Mouse (Mus musculus) embryonic facial prominence, embryonic 14.5 days (tissue): ENCODE measurements around the gene Jakmip3. TPM values are rescaled to one million over a fixed set of nuclear protein-coding genes. Genes with fewer than 3 reads are reported as not detected.

ENCODE experiments used
- ATAC-seq: fragments of 200-750 bp; cut with Nextera tagmentation; 2 replicates; pipeline ENCODE4 v1.8.0; 2017; ENCODE audit warnings: low read depth, moderate number of reproducible peaks, moderate TSS enrichment
- DNase-seq: peaks from one replicate; pipeline ENCODE4 v3.0.0-alpha.2; 2015; ENCODE audit warnings: low spot score
- H3K27ac ChIP-seq: fragments of 300-500 bp; sonication (generic); replicated peaks from 2 replicates; pipeline ENCODE4 v1.5.1; 2014; ENCODE audit warnings: low read depth, mild to moderate bottlenecking, low read length, moderate library complexity
- H3K27me3 ChIP-seq: fragments of 300-500 bp; sonication (generic); replicated peaks from 2 replicates; pipeline ENCODE4 v1.6.1; 2014; ENCODE audit warnings: low read length; ENCODE audit not compliant: control insufficient read depth, insufficient read depth
- H3K36me3 ChIP-seq: fragments of 300-500 bp; sonication (generic); 2 replicates; pipeline ENCODE4 v1.6.1; 2014; ENCODE audit warnings: low read length, mixed read lengths; ENCODE audit not compliant: control insufficient read depth, insufficient read depth
- H3K4me1 ChIP-seq: fragments of 300-500 bp; sonication (generic); 2 replicates; pipeline ENCODE4 v1.6.1; 2014; ENCODE audit warnings: antibody characterized with exemption, low read length; ENCODE audit not compliant: control insufficient read depth, insufficient read depth
- H3K4me2 ChIP-seq: fragments of 300-500 bp; sonication (generic); 2 replicates; pipeline ENCODE4 v1.6.1; 2014; ENCODE audit warnings: low read depth, mild to moderate bottlenecking, low read length, moderate library complexity, mixed read lengths
- H3K4me3 ChIP-seq: fragments of 300-500 bp; sonication (generic); 2 replicates; pipeline ENCODE4 v1.5.1; 2014; ENCODE audit warnings: low read depth, mild to moderate bottlenecking, low read length
- H3K9ac ChIP-seq: fragments of 300-500 bp; sonication (generic); 2 replicates; pipeline ENCODE4 v1.6.1; 2014; ENCODE audit warnings: low read depth, mild to moderate bottlenecking, low read length, moderate library complexity, mixed read lengths
- H3K9me3 ChIP-seq: fragments of 300-500 bp; sonication (generic); 2 replicates; pipeline ENCODE4 v1.6.1; 2016; ENCODE audit warnings: low read length; ENCODE audit not compliant: control insufficient read depth
- WGBS: fragments of 180-500 bp; shearing (Covaris S2); extraction: QIAGEN DNeasy Blood & Tissue Kit; methylation state at CpG from one replicate; pipeline ENCODE4 v1.1.7; 2014; 5-methylcytosine and 5-hydroxymethylcytosine counted together
- polyA plus RNA-seq: library from polyadenylated mRNA; unstranded; fragments of >200 nt; fragmentation: Nextera tagmentation; extraction: Ambion mirVana; gene quantifications from 2 replicates; pipeline ENCODE4 v1.2.1, GENCODE M21; 2014

Jakmip3 gene
- polyA plus RNA-seq, 1 experiment from 2014 or later = 0.46 TPM

- Histone ChIP-seq H3K4me3 (no peak overlapping the region), H3K36me3 (no peaks in the 10 kb centered on the region), H3K4me1 (no peaks in the 10 kb centered on the region), H3K27me3 (no peaks in the 10 kb centered on the region), H3K27ac (no peak overlapping the region), H3K9ac (no peak overlapping the region), H3K9me3 (no peaks in the 10 kb centered on the region), H3K4me2 (no peak overlapping the region)
- 78% methylated on average over 5 of the region's 5 CpGs for WGBS
- ATAC-seq = no peak
- no peak for DNase-seq
Observed at GRCm38 (mm10) chr7:138959747-138960146, 19.2 kb downstream of the Jakmip3 start.

DNA sequence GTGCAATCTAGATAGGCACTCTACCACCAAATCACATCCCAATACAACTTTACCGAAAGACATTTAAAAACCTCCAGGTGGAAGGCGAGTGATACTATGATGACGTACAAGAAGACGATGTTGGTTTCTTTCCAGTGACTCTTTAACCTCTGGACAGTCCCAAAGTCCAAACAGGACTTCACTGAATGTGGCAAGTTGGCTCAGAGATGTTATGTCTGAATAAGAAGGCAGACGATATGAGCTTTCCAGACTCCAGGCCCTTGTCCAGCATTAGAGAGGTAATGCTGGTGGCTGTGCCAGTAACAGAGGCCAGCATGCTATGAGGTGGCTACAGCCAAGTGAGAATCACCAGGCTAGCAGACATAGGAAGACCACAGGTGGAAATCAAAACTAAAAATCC, 23.2 kb downstream of the Jakmip3 start:
- no peaks in the 10 kb centered on the region for H3K27me3 ChIP-seq
- no peak for DNase-seq
- no peak overlapping the region for H3K9ac ChIP-seq
- H3K4me2 ChIP-seq = no peak overlapping the region
- H3K27ac ChIP-seq = no peak overlapping the region
- H3K4me3 ChIP-seq = no peak overlapping the region
- WGBS = 90% methylated on average over 5 of the region's 5 CpGs
- H3K36me3 ChIP-seq = no peaks in the 10 kb centered on the region
- H3K4me1 ChIP-seq = peaks cover 4% of the 10 kb centered on the region; the same call in 1 of the 2 replicates
- H3K9me3 ChIP-seq = no peaks in the 10 kb centered on the region
- ATAC-seq = no peak

DNA sequence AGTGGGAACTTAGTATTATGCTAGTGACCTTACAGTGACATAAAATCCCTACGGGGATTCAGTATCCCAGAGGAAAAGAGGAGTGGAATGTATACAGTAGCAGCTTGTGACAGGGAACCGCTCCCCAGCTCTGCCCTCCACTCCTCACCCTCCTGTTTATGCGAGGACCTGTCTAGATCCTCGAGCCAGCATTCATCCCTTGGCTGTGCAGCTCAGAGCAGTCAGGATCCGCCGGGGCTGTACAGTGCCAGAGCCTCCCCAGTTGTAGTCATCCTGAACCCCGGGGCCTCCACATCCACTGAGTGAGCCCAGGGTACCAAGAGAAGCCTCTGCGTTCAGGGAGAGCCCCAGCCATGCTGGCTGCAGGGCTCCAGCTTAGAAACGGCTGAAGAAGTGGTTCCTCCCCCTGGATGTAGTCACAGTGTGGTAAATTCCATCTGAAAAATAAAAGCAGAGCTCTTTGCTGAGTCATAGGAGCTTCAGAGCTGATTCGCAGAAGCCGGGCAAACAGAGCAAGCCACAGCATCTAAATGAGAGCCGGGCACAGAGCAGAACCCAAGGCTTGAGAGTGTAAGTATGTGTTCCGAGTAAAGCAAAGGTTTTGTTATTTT, 27.6 kb downstream of the Jakmip3 start:
- WGBS = 60% methylated on average over 13 of the region's 13 CpGs
- Histone ChIP-seq H3K9me3 (no peaks in the 10 kb centered on the region), H3K4me3 (no peak overlapping the region), H3K4me1 (peaks cover 4% of the 10 kb centered on the region; the same call in 1 of the 2 replicates), H3K27me3 (no peaks in the 10 kb centered on the region), H3K27ac (no peak overlapping the region), H3K4me2 (no peak overlapping the region), H3K9ac (no peak overlapping the region), H3K36me3 (no peaks in the 10 kb centered on the region)
- peak; percentile 14 for DNase-seq
- no peak for ATAC-seq

- H3K4me2 ChIP-seq = no peak overlapping the region
- no peak overlapping the region for H3K27ac ChIP-seq
- WGBS = 90% methylated on average over 7 of the region's 7 CpGs
- no peaks in the 10 kb centered on the region for H3K4me1 ChIP-seq
- H3K36me3 ChIP-seq = no peaks in the 10 kb centered on the region
- DNase-seq (no peak), ATAC-seq (no peak)
- H3K9ac ChIP-seq = no peak overlapping the region
- H3K4me3 ChIP-seq = no peak overlapping the region
- H3K27me3 ChIP-seq = no peaks in the 10 kb centered on the region; the same call in 1 of the 2 replicates
- no peaks in the 10 kb centered on the region for H3K9me3 ChIP-seq
Observed at GRCm38 (mm10) chr7:138977510-138977909, 37.0 kb downstream of the Jakmip3 start.

- Histone ChIP-seq H3K9ac (no peak overlapping the region), H3K4me1 (no peaks in the 10 kb centered on the region), H3K9me3 (no peaks in the 10 kb centered on the region), H3K27me3 (no peaks in the 10 kb centered on the region), H3K4me3 (no peak overlapping the region), H3K27ac (no peak overlapping the region), H3K36me3 (no peaks in the 10 kb centered on the region), H3K4me2 (no peak overlapping the region)
- DNase-seq = peak; percentile 22
- WGBS = 80% methylated on average over 6 of the region's 6 CpGs
- ATAC-seq = no peak
Observed at GRCm38 (mm10) chr7:138984576-138984975, 44.0 kb downstream of the Jakmip3 start.

DNA sequence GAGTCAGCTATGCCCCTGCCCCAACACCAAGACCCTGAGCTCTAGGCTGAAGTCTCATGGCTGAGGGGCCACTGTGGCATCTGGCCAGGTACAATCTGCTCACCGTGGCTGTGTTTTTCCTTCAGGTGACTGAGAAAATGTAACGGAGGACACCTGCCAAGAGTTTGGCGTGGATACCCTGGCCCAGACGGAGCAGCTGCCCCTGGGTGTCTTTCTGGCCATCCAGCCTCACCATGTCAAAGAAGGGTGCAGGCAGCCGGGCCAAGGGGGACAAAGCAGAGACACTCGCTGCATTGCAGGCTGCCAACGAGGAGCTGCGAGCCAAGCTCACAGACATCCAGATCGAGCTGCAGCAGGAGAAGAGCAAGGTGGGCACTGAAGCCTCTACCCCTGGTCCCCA, 48.6 kb downstream of the Jakmip3 start:
- Histone ChIP-seq H3K4me3 (no peak overlapping the region), H3K9me3 (no peaks in the 10 kb centered on the region), H3K27me3 (no peaks in the 10 kb centered on the region), H3K27ac (no peak overlapping the region), H3K4me1 (no peaks in the 10 kb centered on the region), H3K9ac (no peak overlapping the region), H3K36me3 (no peaks in the 10 kb centered on the region), H3K4me2 (no peak overlapping the region)
- DNase-seq (no peak), ATAC-seq (no peak)
- WGBS = 78% methylated on average over 9 of the region's 9 CpGs

DNA sequence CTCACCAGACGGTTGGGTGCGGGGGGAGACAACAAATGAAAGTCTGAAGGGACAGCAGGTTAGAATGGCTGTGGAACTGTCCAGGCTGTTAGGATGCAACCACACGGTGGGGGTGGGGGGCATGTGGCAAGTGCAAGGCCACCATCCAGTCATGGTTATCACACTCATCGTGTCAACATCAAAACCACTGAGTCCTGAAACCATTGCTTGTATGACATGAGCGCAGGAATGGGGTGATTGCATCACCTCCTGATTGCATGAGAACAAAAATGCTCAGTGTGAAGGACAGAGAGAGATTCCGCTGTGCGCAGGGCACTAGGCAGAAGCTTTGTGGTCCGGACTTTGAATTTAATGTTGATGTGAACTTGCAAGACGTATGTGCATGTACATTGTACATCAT, 62.2 kb downstream of the Jakmip3 start:
- Histone ChIP-seq H3K9me3 (no peaks in the 10 kb centered on the region), H3K4me1 (no peaks in the 10 kb centered on the region), H3K4me2 (no peak overlapping the region), H3K36me3 (no peaks in the 10 kb centered on the region), H3K27me3 (no peaks in the 10 kb centered on the region), H3K27ac (no peak overlapping the region), H3K4me3 (no peak overlapping the region), H3K9ac (no peak overlapping the region)
- ATAC-seq = no peak
- no peak for DNase-seq
- WGBS = 88% methylated on average over 9 of the region's 9 CpGs

DNA sequence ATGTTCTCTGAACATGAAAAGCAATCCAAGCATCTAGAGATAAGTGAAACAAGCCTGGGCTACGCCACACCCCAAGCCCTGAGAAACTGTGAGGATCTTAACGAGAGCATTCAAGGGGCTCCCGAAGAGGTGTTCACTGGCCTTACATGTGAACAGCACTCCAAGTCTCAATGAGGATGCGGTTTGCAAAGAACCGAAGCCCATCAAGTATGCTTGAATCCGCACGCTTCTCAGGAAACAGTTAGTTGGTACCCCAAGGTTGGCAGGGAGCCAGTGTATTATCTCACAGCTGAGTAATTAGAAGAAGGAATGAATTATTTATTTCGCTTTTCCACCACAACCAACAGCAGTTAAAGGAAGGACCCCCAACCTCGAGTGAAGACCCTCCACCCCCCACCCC, 62.7 kb downstream of the Jakmip3 start:
- no peak overlapping the region for H3K4me2 ChIP-seq
- H3K4me1 ChIP-seq = no peaks in the 10 kb centered on the region
- no peaks in the 10 kb centered on the region for H3K27me3 ChIP-seq
- no peak overlapping the region for H3K27ac ChIP-seq
- H3K9ac ChIP-seq = no peak overlapping the region
- H3K36me3 ChIP-seq = no peaks in the 10 kb centered on the region
- whole genome bisulfite sequencing = 69% methylated on average over 9 of the region's 9 CpGs
- H3K9me3 ChIP-seq = no peaks in the 10 kb centered on the region
- ATAC-seq = no peak
- no peak for DNase-seq
- H3K4me3 ChIP-seq = no peak overlapping the region

- WGBS = 60% methylated on average over 7 of the region's 7 CpGs
- H3K27ac ChIP-seq = no peak overlapping the region
- no peaks in the 10 kb centered on the region for H3K27me3 ChIP-seq
Observed at GRCm38 (mm10) chr7:139009786-139010502, 69.4 kb downstream of the Jakmip3 start.

More at GRCm38 (mm10) chr7:139009786-139010502, 69.4 kb downstream of the Jakmip3 start:
- H3K9me3 ChIP-seq = no peaks in the 10 kb centered on the region
- no peak overlapping the region for H3K4me2 ChIP-seq
- no peaks in the 10 kb centered on the region for H3K36me3 ChIP-seq
- no peak overlapping the region for H3K4me3 ChIP-seq
- ATAC-seq (no peak), DNase-seq (no peak)
- no peak overlapping the region for H3K9ac ChIP-seq
- H3K4me1 ChIP-seq = peaks cover 4% of the 10 kb centered on the region; the same call in 1 of the 2 replicates
